Mouse (Mus musculus) common myeloid progenitor, adult 5-6 weeks (primary cell): ENCODE results near the gene Ccdc13. TPM values are rescaled to one million over a fixed set of nuclear protein-coding genes. Genes with fewer than 3 reads are reported as not detected.

Experiments
- ATAC-seq: replicated peaks from 2 replicates; pipeline ENCODE4 v1.8.0; 2016; ENCODE audit warnings: low read depth, mild to moderate bottlenecking, moderate TSS enrichment, inconsistent platforms; ENCODE audit not compliant: poor library complexity, severe bottlenecking
- total RNA-seq: library from RNA; stranded (forward); fragments of 200-1000, 187-1606 nt; gene quantifications from 2 replicates; pipeline ENCODE4 v1.2.3, GENCODE M21; 2017

The Ccdc13 gene
- total RNA-seq, 1 experiment from 2014 or later: not detected

DNA sequence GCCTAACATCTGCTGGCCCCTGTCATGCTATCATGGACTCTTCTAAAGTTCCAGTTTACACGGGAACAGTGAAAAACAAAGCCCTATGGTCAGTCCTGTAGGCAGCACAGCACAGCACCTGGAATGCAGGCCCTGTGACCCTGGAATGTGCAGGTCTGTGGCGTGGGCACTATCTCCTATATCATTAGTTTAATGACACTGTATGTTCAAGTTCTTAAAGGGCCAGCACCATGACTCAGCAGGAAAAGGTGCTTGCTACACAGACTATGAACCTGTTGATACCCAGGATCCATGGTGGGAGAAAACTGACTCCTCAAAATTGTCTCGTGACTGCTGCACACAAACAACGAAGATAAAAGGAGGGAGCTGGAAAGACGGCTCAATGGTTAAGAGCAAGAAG, 8.6 kb upstream of the Ccdc13 start:
- ATAC-seq: no peak

DNA sequence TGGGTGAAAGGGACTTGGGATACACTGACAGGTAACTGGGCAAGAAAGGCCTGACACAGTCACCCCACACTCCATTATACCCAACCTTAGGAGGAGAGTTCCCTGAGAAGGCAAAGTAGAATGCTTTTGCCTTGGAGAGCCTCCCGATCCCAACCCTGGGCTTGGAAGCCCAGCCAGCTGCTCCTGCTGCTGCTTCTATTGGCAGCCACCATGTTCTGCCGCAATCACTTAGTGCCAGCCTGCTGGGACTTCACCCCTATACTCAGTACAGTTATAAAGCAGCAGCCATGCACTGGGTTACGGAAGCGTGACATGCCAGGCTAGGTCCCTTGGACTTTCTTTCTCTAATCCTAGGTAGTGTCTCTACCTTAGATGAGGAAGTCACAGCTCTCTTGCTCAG, 7.9 kb upstream of the Ccdc13 start:
- no peak for ATAC-seq

DNA sequence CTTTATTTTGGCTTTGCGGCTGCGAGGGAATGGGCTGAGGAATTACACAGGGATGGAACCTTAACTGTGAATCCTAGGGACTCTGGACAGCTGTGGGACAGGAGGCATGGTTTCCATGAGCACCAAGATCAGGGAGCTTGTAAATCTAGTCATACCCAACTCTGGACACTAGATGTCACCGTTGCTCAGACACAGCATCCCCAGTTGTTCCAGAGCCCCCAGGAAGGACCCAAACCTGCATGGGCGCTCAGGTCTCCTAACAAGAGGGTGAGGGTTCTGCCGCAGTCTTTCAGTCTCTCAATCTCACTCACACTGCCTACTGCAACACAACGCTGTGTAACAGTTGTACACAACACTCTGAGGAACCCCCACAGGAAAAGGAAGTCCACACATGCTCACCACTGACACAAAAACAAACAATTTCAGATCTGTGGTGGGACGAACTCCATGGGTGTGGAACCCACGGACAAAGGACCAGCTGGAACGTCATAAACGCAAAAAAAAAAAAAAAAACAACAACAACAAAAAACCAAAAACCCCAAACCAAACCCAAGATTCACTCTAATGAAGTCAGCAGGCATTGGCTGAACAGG, 7.4 kb upstream of the Ccdc13 start:
- ATAC-seq: peak; percentile 87

DNA sequence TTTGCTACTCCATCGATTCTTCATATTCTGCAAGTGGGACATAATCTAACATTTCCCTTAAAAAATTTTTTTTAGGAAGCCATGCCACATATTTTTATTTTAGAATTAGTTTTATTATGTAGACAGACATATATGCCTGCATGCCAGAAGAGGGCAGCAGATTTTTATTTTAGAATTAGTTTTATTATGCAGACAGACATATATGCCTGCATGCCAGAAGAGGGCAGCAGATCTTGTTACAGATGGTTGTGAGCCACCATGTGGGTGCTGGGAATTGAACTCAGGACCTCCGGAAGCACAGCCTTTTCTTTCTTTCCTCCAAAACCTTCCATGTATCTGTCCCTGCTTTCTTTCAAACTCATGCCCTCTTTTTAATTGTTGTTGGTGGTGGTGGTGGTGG, 3.7 kb upstream of the Ccdc13 start:
- no peak for ATAC-seq

DNA sequence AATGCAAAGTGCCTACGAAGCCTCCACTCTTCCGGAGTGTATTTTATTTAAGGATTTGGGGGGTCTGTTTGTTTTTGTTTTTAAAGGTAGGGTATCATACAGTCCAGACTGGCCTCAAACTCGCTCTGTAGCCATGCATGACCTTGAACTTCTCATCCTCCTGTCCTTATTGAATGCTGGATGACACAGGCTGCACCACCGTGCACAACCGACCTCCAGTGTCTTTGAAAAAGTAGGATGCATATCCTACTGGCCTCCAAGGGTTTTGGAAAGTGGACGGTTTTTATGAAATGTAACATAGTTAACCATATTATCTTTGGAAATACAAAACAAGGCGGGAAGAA, 333 bp upstream of the Ccdc13 start:
- no peak for ATAC-seq

DNA sequence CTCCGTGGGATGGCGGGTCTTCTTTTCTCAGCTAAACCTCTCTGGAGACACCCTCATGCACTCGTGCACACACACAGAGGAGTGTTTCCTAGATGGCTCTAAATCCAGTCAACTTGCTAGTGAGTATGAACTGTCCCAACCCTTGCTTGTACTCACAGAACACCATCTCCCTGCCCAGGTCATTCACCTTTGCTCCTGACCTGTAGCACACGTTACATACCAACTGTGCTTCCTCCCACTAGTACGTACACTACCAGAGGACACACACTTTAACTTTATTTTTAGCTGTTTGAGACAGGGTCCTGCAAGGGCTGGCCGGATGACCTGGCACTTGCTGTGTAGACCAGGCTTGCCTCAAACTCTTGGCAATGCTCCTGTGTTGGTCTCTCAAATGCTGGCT, 1.3 kb downstream of the Ccdc13 start:
- ATAC-seq: no peak

DNA sequence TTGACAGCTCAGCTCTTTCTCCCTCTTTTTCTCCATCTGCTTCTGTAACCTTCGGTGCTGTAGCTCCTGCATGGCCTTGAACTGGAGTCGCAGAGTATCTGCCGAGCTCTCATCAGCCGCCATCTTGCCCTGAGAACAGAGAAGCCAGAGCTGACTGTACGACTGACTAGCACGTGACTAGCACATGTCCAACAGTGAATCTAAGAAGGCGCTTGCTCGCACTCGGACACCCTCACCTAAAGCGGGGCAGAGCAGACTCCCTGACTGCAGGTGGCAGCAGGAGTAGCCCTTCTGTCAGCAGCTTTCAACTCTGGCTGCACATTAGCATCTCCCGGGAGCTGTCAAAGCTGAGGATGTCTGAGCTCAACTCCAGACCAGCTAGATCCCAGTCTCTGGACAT, 5.4 kb downstream of the Ccdc13 start:
- ATAC-seq: no peak

DNA sequence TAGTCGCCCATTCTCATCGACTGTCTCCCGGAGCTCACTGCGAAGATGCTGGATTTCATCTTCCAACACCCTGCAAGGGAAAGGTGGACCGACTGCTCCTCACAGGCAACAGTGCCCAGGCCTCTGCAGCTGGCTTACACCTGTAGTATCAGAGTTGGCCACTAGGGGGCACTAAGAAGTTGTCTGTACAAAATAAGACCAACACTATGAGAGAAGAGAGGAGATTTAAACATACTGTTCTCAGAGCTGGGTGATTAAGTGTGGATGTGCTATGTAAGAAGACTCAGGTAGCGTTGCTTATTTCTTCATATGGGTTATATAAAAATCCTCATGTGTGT, 8.3 kb downstream of the Ccdc13 start:
- peak; percentile 79 for ATAC-seq

DNA sequence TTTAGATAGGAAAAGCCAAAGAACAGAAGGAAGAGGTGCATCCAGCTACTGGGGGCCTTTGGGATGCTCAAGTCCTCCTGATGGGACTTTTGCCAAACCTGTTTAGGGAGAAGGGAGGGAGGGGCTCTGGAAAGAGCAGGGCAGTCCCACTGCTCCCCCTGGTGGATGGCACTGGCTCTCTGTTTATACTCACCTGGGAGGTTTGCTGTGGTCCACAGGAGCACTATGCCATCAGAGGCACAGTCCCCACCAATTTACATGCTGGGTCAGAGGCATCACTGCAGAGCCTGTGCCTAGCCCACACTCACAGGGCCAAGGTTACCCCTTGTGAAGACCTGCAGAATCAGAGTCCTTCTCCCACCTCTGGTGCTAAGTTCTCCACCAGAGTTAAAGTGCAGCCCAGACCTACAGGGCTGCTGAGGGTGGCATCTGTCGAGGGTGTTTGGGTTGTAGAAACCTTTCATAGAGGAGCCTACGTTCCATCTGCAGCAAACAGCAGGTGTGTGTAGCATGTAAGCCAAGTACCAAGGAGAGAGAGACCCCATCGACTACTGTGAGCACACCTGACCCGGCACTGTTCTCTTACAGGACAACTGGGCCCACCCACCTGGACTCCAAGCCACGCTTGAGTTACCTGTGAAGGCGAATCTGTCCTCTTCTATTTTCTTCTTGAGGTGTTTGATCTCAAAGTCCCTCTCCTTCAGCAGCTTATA, 8.9 kb downstream of the Ccdc13 start:
- ATAC-seq: peak; percentile 47; the same call in 1 of the 2 replicates

DNA sequence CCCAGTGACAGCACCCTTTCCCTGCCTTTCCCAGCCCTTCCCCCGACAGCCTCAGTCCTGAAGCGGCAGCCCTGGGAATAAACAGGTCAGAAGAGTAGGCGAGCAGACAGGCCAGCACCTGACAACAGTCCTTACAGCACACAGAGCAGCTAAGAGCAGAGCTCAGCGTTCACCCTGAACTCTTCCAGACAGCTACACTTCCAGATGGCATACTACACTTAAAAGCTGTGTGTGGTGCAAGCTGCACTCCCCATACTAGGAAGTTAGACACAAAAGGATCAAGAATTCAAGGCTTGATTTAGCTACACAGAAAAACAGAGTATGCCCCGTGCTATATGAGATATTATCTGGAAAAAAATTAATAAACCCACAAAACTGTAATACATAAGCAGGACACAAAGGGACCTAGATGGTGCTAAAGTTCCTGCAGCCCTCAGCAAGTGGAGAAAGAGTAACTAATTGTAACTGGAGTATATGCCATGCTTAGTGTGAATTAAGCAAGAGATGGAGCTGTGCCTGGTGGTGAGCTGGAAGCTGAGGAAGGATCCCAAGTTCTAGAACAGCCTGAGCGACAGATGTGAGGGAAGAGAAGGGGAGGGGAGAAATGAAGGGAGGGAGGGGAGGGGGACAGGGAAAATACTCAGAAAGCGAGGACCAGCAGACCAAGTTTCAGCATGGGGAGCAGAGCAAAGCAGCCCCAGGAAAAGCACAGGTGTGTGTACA, 9.8 kb downstream of the Ccdc13 start:
- no peak for ATAC-seq

DNA sequence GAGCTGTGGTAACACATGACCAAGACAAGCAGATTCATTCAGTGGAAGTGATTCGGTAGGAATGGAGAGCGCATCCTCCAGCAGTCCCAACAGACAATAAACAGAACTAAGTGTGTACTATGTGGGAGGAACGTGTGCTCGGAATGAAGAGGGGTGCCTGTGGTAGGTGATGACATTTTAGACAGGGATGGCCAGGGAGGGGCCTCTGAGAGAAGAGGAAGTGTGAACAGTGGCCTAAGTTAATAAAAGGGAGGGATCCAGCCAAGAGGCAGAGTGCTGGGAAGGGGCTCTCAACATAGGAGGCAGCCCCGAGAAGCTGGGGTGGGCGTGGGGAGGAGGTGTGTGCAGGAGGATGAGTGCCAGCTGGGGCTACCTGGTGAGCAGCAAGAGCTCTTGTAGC, 10.9 kb downstream of the Ccdc13 start:
- no peak for ATAC-seq

DNA sequence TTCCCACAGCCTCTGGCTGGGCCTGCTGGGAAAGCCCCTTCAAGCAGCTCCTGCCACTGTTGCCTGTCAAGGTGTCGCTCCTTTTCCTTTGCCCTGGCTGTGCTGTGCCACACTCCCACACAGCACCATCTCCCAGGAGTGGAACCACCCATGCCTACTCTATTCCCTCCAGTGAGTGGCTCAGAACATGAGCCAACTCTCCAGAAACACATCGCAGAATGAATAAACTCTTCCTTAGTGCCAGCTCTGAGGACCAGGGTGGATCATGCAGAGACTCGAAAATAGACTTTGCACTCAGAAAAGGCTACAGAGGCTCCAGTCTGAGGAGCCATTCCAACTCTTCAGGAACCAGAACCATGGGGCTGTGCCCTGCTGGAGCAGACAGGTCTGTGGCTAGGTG, 12.9 kb downstream of the Ccdc13 start:
- no peak for ATAC-seq

DNA sequence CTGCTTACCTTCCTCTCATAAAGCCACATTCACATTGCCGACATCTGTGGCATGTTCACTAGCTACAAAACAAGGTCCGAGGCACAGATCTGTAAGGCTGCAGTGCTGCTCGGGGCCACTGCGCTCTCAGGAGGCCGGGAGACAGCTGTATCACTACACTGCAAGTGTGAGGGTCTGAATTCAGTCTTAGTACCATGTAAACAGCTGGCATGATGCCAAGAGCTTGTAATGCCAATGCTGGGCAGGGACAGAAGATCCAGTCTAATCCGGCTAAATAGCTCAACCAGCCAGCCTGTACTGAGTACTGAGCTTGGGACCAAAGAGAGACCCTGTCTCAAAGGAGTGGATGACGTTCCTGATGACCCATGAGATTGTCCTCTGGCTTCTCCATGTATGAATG, 15.3 kb downstream of the Ccdc13 start:
- ATAC-seq: no peak

DNA sequence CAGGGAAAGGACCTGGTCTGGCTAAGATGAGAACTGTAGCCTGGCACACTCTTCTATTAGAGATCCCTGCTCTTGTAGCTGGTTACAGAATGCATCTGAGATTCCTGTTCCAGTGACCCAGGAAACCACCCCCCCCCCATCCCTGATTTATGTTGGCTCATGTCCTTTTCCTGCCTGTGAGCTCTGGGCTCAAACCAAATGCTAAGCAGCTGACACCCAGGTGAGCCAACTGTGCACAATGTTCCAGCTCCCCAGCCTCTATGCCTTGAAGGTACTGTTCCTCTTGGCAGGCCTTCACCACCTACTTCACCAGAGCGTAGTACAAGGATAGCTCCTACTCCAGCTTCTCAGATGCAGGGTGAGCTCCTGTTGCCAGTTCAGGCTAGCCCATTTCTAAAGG, 16.2 kb downstream of the Ccdc13 start:
- ATAC-seq: no peak

DNA sequence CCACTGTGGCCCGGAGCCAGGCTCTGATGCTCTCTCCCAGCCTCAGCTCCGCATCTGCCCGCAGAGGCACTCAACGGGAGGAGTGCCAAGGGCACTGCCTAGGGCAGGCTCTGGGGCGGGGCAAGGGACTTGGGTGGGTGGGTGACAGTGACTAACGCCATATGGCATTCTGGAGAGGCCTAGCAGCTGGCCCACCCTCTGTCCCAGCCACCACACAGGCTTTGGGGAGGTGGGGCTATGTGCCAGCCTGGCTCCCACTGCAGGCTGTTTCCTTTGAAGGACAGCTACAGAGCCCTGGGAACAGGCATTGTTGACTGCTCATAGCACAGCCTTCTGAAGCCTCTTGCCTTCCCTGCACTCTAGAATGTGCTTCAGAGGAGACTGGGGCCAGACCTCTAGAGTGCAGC, 16.7 kb downstream of the Ccdc13 start:
- ATAC-seq: no peak

DNA sequence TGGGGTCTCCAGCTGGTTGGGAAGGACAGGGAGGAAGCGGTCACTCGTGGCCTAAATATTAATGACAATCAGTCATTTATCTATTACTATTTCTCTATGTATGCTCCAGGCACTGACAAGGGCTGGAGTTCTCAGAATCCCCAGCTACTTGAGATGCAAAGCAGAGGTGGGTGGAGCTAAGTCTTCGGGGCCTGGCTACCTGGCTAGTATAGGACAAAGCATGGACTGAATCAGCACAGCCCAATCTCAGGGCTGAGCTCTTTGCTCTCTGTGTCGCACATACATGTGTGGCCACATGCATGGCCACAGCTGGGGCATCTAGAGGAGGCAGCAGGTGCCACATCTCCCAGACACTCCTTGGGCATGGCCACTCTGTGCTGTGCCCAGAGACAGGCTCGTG, 18.5 kb downstream of the Ccdc13 start:
- ATAC-seq: no peak

DNA sequence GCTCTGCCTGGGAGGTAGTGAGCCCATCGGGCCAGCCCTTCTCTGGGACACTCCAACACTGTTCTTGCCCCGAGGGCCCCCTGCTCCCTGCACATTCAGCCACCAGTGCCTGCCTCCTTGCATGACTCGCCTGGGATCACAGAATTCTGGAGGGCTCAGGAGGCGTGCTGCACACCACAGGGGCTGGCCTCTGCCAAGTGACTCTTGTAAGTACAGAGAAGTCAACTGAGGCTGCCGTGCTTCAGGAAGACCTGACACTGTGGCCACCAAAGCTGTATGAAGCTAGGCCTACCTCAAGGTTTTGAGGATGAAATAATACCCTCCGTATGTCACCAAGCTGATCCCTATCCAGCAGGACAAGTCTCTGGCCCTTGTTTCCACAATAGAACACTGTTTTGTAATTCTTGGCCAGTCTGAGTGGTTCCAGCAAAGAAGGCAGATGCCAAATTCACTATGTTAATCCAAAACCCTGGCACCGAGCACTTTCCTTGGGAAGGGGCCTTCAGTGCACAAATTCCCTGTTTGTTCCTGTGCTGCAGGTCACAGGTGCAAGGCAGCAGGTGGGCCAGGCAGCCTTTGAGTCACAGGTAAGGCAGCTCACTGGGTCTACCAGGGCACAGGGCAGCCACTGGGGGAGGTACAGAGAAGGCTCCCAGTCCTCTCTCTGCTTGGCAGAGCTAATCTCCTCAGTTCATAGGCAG, 19.3 kb downstream of the Ccdc13 start:
- ATAC-seq: no peak

DNA sequence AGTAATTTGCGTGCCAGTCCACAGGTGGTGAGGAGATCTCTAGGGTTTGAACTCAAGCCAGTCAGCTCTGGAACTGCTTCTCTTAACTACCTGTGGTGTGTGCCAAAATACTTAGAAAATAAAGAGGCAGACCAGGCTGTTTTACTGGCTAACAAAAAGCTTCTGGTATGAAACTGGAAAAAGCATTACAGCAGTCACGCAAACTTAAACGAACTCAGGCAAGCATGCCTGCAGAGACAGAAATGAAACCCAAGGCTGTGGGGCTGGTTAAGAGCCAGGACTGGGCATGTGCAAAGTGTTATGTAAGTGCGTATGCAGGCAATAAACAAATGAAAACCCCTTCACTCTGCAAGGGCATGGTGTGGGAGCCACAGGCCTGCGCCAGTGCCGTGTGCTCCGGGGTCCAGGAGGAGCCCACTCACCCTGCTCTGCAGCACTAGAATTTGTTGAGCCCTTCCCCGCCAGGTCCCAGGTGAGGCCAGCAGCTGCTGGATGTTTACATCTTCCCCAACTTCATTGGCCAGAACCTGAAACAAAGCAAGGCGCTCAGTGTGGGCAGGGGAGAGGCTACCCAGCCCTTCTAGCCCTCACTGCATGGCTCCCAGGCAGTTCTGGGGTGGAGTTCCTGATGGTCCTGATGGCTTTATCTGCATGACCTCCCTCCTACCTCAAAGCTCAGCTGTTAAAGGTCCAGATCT, 20.0 kb downstream of the Ccdc13 start:
- ATAC-seq: no peak

DNA sequence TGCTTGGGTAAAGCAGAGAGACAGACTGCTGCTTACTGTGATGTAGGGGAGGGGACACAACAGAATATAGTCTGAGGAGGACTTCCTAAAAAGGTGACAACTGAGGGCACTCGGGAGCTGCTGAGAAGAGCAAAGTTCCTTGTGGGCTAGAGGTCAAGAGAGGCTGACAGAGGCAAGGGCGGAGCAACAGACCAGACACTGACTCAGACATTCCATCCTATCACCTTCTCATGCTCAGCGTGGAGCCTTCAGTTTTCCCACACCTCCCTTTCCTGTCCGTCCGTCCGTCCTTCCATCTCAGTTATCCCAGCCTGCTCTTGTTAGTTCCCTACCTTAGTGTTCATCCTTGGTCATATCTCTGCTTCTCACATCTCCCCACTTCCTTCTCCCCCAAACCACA, 24.1 kb downstream of the Ccdc13 start:
- 0 out of 2 replicates have a peak, but pooled peaks have one; percentile 22 for ATAC-seq

DNA sequence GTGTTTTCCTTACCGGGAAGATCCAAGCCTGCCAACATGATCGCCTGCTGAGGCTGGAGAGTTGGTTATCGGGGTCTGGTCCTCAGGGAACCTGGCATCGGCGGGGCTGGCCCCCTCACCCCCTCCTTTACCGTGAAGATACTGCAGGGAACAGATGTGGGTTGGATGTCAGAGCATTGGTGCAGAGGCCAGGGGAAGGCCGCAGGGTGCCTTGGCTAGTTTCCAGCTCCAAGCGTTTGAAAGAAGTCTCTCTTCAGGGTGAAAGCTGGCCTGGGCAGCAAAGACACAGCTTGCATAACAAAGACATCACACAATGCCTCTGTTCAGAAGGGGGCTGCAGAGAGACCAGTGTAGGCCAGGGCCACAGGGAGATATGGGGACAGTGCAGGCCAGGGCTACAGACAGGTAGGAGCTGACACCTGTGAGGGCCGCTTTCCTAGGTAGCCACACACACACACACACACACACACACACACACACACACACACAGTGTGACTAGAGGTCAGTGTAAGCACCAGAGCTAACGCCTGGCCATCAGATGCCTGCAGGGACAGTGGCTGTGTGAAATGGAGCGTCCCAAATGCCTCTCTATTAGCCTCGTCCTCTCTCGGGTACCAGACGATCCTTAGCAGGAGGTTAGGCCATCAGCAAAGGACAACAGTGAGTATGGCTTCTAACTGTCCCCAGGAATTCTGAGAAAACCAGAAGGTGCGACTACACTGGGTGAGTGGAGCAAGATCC, 29.0 kb downstream of the Ccdc13 start:
- no peak for ATAC-seq
